Mouse (Mus musculus): ENCODE data around the gene Lrrc8d.

The Lrrc8d gene

GRCm38 (mm10) chr5:105778189-105778588, 78.4 kb downstream of the Lrrc8d start:
- no peak for DNase-seq

GRCm38 (mm10) chr5:105778723-105779122, 79.0 kb downstream of the Lrrc8d start:
- DNase-seq: no peak

- no peak for DNase-seq
Observed at GRCm38 (mm10) chr5:105779331-105779730, 79.6 kb downstream of the Lrrc8d start.

GRCm38 (mm10) chr5:105783848-105784247, 84.1 kb downstream of the Lrrc8d start:
- DNase-seq: no peak

GRCm38 (mm10) chr5:105784724-105785123, 85.0 kb downstream of the Lrrc8d start:
- DNase-seq: no peak

GRCm38 (mm10) chr5:105787577-105787976, 87.8 kb downstream of the Lrrc8d start:
- DNase-seq: no peak

GRCm38 (mm10) chr5:105789801-105790200, 90.0 kb downstream of the Lrrc8d start:
- DNase-seq: no peak

GRCm38 (mm10) chr5:105792331-105792801, 92.6 kb downstream of the Lrrc8d start:
- DNase-seq: no peak

- DNase-seq: no peak
Observed at GRCm38 (mm10) chr5:105792853-105793547, 93.2 kb downstream of the Lrrc8d start.

- no peak for DNase-seq
Observed at GRCm38 (mm10) chr5:105793548-105793940, 93.8 kb downstream of the Lrrc8d start.

- no peak for DNase-seq
Observed at GRCm38 (mm10) chr5:105798421-105798820, 98.7 kb downstream of the Lrrc8d start.

- DNase-seq: no peak
Observed at GRCm38 (mm10) chr5:105799850-105800635, 100.3 kb downstream of the Lrrc8d start.

- DNase-seq: no peak
Observed at GRCm38 (mm10) chr5:105801031-105801529, 101.3 kb downstream of the Lrrc8d start.

- no peak for DNase-seq
Observed at GRCm38 (mm10) chr5:105805955-105806354, 106.2 kb downstream of the Lrrc8d start.

GRCm38 (mm10) chr5:105807461-105807860, 107.7 kb downstream of the Lrrc8d start:
- DNase-seq: no peak

- no peak for DNase-seq
Observed at GRCm38 (mm10) chr5:105809056-105809455, 109.3 kb downstream of the Lrrc8d start.

- DNase-seq: no peak
Observed at GRCm38 (mm10) chr5:105813036-105813435, 113.3 kb downstream of the Lrrc8d start.

GRCm38 (mm10) chr5:105813974-105814373, 114.2 kb downstream of the Lrrc8d start:
- DNase-seq: no peak

GRCm38 (mm10) chr5:105816118-105816517, 116.3 kb downstream of the Lrrc8d start:
- no peak for DNase-seq

- no peak for DNase-seq
Observed at GRCm38 (mm10) chr5:105817248-105817976, 117.6 kb downstream of the Lrrc8d start.

GRCm38 (mm10) chr5:105818411-105818810, 118.6 kb downstream of the Lrrc8d start:
- no peak for DNase-seq

GRCm38 (mm10) chr5:105821390-105821789, 121.6 kb downstream of the Lrrc8d start:
- DNase-seq: no peak
